Mouse (Mus musculus) lung, adult 2 months (tissue): Measurements from ENCODE around the gene Hipk2.

ENCODE experiments used
- CTCF ChIP-seq: fragments of 200-500 bp; IDR thresholded peaks from 2 replicates; pipeline ENCODE4 v1.5.1; 2011; ENCODE audit warnings: mild to moderate bottlenecking, low read length, control low read depth; ENCODE audit not compliant: insufficient read depth
- POLR2A ChIP-seq: fragments of 200-500 bp; IDR thresholded peaks from 2 replicates; pipeline ENCODE4 v1.6.1; 2011; ENCODE audit warnings: low read depth, mild to moderate bottlenecking, control low read depth, low read length, borderline replicate concordance; ENCODE audit errors: extremely low read depth

DNA sequence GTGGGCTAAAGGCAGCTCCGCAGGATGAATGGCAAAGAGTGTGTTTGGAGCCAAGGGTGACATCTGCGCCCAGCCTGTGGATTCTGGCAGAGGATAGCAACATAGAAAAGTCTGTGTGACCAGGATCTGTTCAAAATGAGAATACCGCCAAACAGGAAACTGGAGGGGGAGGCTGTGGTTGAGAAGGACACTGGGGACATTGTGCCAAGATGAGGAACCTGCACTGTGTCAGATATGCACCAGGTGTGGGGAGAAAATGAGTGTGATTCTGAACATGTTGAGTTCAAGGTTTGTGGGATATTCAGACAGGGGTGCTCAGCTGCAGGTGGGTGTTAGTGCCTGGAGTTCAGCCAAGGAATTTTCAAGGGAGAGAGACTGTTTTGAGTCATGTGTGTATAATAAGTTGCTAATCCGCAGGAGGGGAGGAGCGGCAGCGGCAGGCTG is 6.8 kb upstream of the Hipk2 start:
- TF ChIP-seq CTCF (no peak), POLR2A (no peak)
